In the genomic region with DNA sequence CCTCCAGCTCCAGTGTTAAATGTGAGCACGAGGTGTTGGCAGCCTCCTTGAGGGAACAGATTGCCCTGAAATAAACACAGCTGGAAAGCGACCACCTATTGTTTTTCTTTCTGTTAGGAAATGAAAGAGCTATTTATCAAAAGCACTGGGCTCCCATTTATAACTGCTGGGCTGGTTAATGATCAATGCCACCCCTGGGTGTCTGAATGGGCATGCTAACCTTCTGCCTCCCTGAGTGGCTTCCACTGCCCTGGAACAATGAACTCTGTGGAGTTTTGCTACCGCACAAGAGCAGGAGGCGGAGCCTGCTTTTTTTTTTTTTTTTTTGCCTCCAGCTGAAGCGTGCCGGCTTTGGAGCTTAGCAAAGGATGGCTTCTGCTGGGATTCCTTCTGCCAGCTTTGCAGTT, we compare ENCODE assay signal across 8 mouse cellular contexts.
DNase-seq lines count a peak whose midpoint lies in the region; ATAC-seq and TF ChIP-seq lines count a peak whose summit lies in the region.

No protein-coding gene starts in this region.

- 2% methylated on average over 6 of the region's 6 CpGs for WGBS in lung, embryonic 14.5 days
- WGBS in lung, adult 2 months, result 0% methylated on average over 6 of the region's 6 CpGs
- 1% methylated on average over 5 of the region's 6 CpGs for WGBS in embryonic facial prominence, embryonic 11.5 days
- 0% methylated on average over 5 of the region's 6 CpGs for WGBS in hindbrain, embryonic 12.5 days
- 0% methylated on average over 6 of the region's 6 CpGs for WGBS in limb, embryonic 11.5 days
- under 1% methylated on average over 5 of the region's 6 CpGs for WGBS in midbrain, embryonic 14.5 days

- peak overlapping the region; percentile 25; the same call in 1 of the 2 replicates for H3K27ac ChIP-seq in lung, embryonic 14.5 days (ENCODE audit: low read depth)
- H3K27ac ChIP-seq in embryonic facial prominence, embryonic 11.5 days (replicated peaks; ENCODE audit: low read depth, low read length), result no peak overlapping the region
- 0 out of 2 replicates have a peak overlapping the region, but pooled peaks have one; percentile 30 for H3K27ac ChIP-seq in hindbrain, embryonic 12.5 days
- no peak overlapping the region for H3K27ac ChIP-seq in limb, embryonic 11.5 days (replicated peaks; ENCODE audit: low read depth, low read length)
- H3K27ac ChIP-seq in midbrain, embryonic 14.5 days (replicated peaks; ENCODE audit: low read depth, low read length), result 0 out of 2 replicates have a peak overlapping the region, but pooled peaks have one; percentile 3

- H3K27me3 ChIP-seq in lung, embryonic 14.5 days (ENCODE audit: insufficient read depth, low read length), result no peaks in the 10 kb centered on the region
- H3K27me3 ChIP-seq in embryonic facial prominence, embryonic 11.5 days (ENCODE audit: control insufficient read depth, insufficient read depth, low read length), result no peaks in the 10 kb centered on the region
- H3K27me3 ChIP-seq in hindbrain, embryonic 12.5 days, result peaks cover 35% of the 10 kb centered on the region
- no peaks in the 10 kb centered on the region for H3K27me3 ChIP-seq in limb, embryonic 11.5 days (ENCODE audit: control insufficient read depth, insufficient read depth, low read length)
- 0 out of 2 replicates have a peak, but pooled peaks cover 3% of the 10 kb centered on the region for H3K27me3 ChIP-seq in midbrain, embryonic 14.5 days (ENCODE audit: control insufficient read depth, insufficient read depth, low read length)

- peaks cover 7% of the 10 kb centered on the region; the same call in 1 of the 2 replicates for H3K4me1 ChIP-seq in lung, embryonic 14.5 days (ENCODE audit: insufficient read depth)
- H3K4me1 ChIP-seq in lung, adult 2 months (ENCODE audit: control insufficient read depth, insufficient read depth, low read length), result peaks cover 2% of the 10 kb centered on the region
- no peaks in the 10 kb centered on the region for H3K4me1 ChIP-seq in embryonic facial prominence, embryonic 11.5 days (ENCODE audit: control insufficient read depth, insufficient read depth, low read length)
- H3K4me1 ChIP-seq in hindbrain, embryonic 12.5 days, result peaks cover 42% of the 10 kb centered on the region
- H3K4me1 ChIP-seq in limb, embryonic 11.5 days (ENCODE audit: control insufficient read depth, insufficient read depth, low read length), result peaks cover 23% of the 10 kb centered on the region
- peaks cover 26% of the 10 kb centered on the region for H3K4me1 ChIP-seq in midbrain, embryonic 14.5 days (ENCODE audit: control insufficient read depth, insufficient read depth, low read length)

- H3K36me3 ChIP-seq in lung, embryonic 14.5 days (ENCODE audit: insufficient read depth), result no peaks in the 10 kb centered on the region
- H3K36me3 ChIP-seq in embryonic facial prominence, embryonic 11.5 days (replicated peaks; ENCODE audit: control insufficient read depth, insufficient read depth, low read depth, low read length), result no peaks in the 10 kb centered on the region
- no peaks in the 10 kb centered on the region for H3K36me3 ChIP-seq in hindbrain, embryonic 12.5 days
- no peaks in the 10 kb centered on the region for H3K36me3 ChIP-seq in limb, embryonic 11.5 days (ENCODE audit: control insufficient read depth, insufficient read depth, low read length)
- H3K36me3 ChIP-seq in midbrain, embryonic 14.5 days (ENCODE audit: control insufficient read depth, insufficient read depth, low read length), result no peaks in the 10 kb centered on the region

- TF ChIP-seq CTCF in lung, embryonic 14.5 days (IDR thresholded peaks at IDR 0.05; ENCODE audit: low read depth), result no peak
- no peak for TF ChIP-seq CTCF in lung, adult 2 months (IDR thresholded peaks at IDR 0.05; ENCODE audit: insufficient read depth, low read length)

- no peak for TF ChIP-seq POLR2A in lung, adult 2 months (IDR thresholded peaks at IDR 0.05; ENCODE audit: borderline replicate concordance, extremely low read depth, low read depth, low read length)

- 0 out of 2 replicates have a peak overlapping the region, but pooled peaks have one; percentile 13 for H3K9ac ChIP-seq in lung, embryonic 14.5 days
- H3K9ac ChIP-seq in embryonic facial prominence, embryonic 11.5 days (replicated peaks; ENCODE audit: low read length), result no peak overlapping the region
- no peak overlapping the region for H3K9ac ChIP-seq in hindbrain, embryonic 12.5 days
- H3K9ac ChIP-seq in limb, embryonic 11.5 days (ENCODE audit: low read length), result peak overlapping the region; percentile 40; the same call in 1 of the 2 replicates
- H3K9ac ChIP-seq in midbrain, embryonic 14.5 days (replicated peaks; ENCODE audit: low read length), result 0 out of 2 replicates have a peak overlapping the region, but pooled peaks have one; percentile 13

- H3K4me3 ChIP-seq in lung, embryonic 14.5 days (ENCODE audit: low read depth, low read length), result no peak overlapping the region
- H3K4me3 ChIP-seq in lung, adult 2 months (replicated peaks; ENCODE audit: extremely low read depth, low read depth, low read length), result no peak overlapping the region
- no peak overlapping the region for H3K4me3 ChIP-seq in embryonic facial prominence, embryonic 11.5 days (ENCODE audit: low read depth, low read length)
- H3K4me3 ChIP-seq in hindbrain, embryonic 12.5 days, result peak overlapping the region; percentile 7; the same call in 1 of the 2 replicates
- H3K4me3 ChIP-seq in limb, embryonic 11.5 days (ENCODE audit: low read depth, low read length), result no peak overlapping the region
- no peak overlapping the region for H3K4me3 ChIP-seq in midbrain, embryonic 14.5 days (replicated peaks; ENCODE audit: low read depth, low read length)

- no peaks in the 10 kb centered on the region for H3K9me3 ChIP-seq in lung, embryonic 14.5 days (ENCODE audit: low read depth, low read length)
- no peaks in the 10 kb centered on the region for H3K9me3 ChIP-seq in embryonic facial prominence, embryonic 11.5 days (replicated peaks; ENCODE audit: control insufficient read depth, low read length)
- no peaks in the 10 kb centered on the region for H3K9me3 ChIP-seq in hindbrain, embryonic 12.5 days (replicated peaks)
- no peaks in the 10 kb centered on the region for H3K9me3 ChIP-seq in limb, embryonic 11.5 days (ENCODE audit: control insufficient read depth, low read length)
- H3K9me3 ChIP-seq in midbrain, embryonic 14.5 days (ENCODE audit: control insufficient read depth, low read length), result no peaks in the 10 kb centered on the region

- peak; percentile 62 for ATAC-seq in lung, embryonic 14.5 days (ENCODE audit: insufficient read depth)
- peak; percentile 86 for ATAC-seq in embryonic facial prominence, embryonic 11.5 days (replicated peaks; ENCODE audit: insufficient number of reproducible peaks, low FRiP score, low TSS enrichment, low read depth)
- peak; percentile 81 for ATAC-seq in hindbrain, embryonic 12.5 days (ENCODE audit: low FRiP score)
- 0 out of 2 replicates have a peak, but pooled peaks have one; percentile 49 for ATAC-seq in limb, embryonic 11.5 days (ENCODE audit: insufficient number of reproducible peaks, low FRiP score, low TSS enrichment, low read depth)
- peak; percentile 60; the same call in 1 of the 2 replicates for ATAC-seq in midbrain, embryonic 14.5 days (ENCODE audit: low FRiP score, low TSS enrichment)

- peak overlapping the region; percentile 54 for H3K4me2 ChIP-seq in lung, embryonic 14.5 days
- H3K4me2 ChIP-seq in embryonic facial prominence, embryonic 11.5 days (ENCODE audit: low read depth, low read length), result peak overlapping the region; percentile 23
- peak overlapping the region; percentile 42 for H3K4me2 ChIP-seq in hindbrain, embryonic 12.5 days (replicated peaks)
- H3K4me2 ChIP-seq in limb, embryonic 11.5 days (ENCODE audit: low read depth, severe bottlenecking), result peak overlapping the region; percentile 30; the same call in 1 of the 2 replicates
- peak overlapping the region; percentile 43 for H3K4me2 ChIP-seq in midbrain, embryonic 14.5 days (ENCODE audit: low read length)

- peak; percentile 83 for DNase-seq in lung, embryonic 14.5 days
- DNase-seq in lung, adult 2 months, result no peak
- DNase-seq in embryonic facial prominence, embryonic 11.5 days (ENCODE audit: low spot score), result peak; percentile 74
- peak; percentile 64 for DNase-seq in limb, embryonic 11.5 days (ENCODE audit: low spot score)
- DNase-seq in midbrain, embryonic 14.5 days, result peak; percentile 79
- no peak for DNase-seq in MN1 (ENCODE audit: low spot score)
- DNase-seq in testis, postnatal 10 days (ENCODE audit: low spot score), result no peak

Comparison
In these comparisons a context has a peak if more than half of its experiments do, and no peak if none do; other contexts are left out.
1. DNase-seq: peak in lung, embryonic 14.5 days (single experiment), embryonic facial prominence, embryonic 11.5 days (single experiment), limb, embryonic 11.5 days (single experiment) and midbrain, embryonic 14.5 days (single experiment); none in lung, adult 2 months (single experiment), MN1 (single experiment) and testis, postnatal 10 days (single experiment).
2. H3K27ac ChIP-seq: peak in lung, embryonic 14.5 days (single experiment), hindbrain, embryonic 12.5 days (single experiment) and midbrain, embryonic 14.5 days (single experiment); none in embryonic facial prominence, embryonic 11.5 days (single experiment) and limb, embryonic 11.5 days (single experiment).
3. H3K9ac ChIP-seq: peak in lung, embryonic 14.5 days (single experiment), limb, embryonic 11.5 days (single experiment) and midbrain, embryonic 14.5 days (single experiment); none in embryonic facial prominence, embryonic 11.5 days (single experiment) and hindbrain, embryonic 12.5 days (single experiment).
4. Peak in every context shown above with its lines, with median percentiles within 50 percentile points of each other: ATAC-seq and H3K4me2 ChIP-seq.